Mouse (Mus musculus) ES-E14 (cell line): ENCODE data around the gene Prpsap2.

Experiments
- CHD2 ChIP-seq: IDR thresholded peaks from 2 replicates; pipeline ENCODE4 v1.6.1; 2014; ENCODE audit warnings: mild to moderate bottlenecking, low read depth, low read length, inconsistent platforms
- MAFK ChIP-seq: IDR thresholded peaks from 2 replicates; pipeline ENCODE4 v1.6.1; 2014; ENCODE audit warnings: mild to moderate bottlenecking, low read depth, low read length, inconsistent platforms; ENCODE audit not compliant: insufficient read depth
- ZNF384 ChIP-seq: IDR thresholded peaks from 2 replicates; pipeline ENCODE4 v1.6.1; 2012; ENCODE audit warnings: low read depth, low read length, inconsistent platforms

GRCm38 (mm10) chr11:61702494-61702893, 59.4 kb downstream of the Prpsap2 start:
- TF ChIP-seq MAFK = no peak
- TF ChIP-seq CHD2 = no peak
- no peak for TF ChIP-seq ZNF384
